Mouse (Mus musculus): ENCODE data around the gene Kcnt2.

GRCm38 (mm10) chr1:140618164-140618563, 372.2 kb downstream of the Kcnt2 start:
- TF ChIP-seq CTCF (conservative IDR thresholded peaks at IDR 0.05; ENCODE audit: insufficient read depth, insufficient read length, low read depth, low read length) (no peak), POLR2A (IDR thresholded peaks at IDR 0.05; ENCODE audit: low read depth, low read length) (no peak)

Measured in kidney, adult 2 months (tissue).